Mouse (Mus musculus): Measurements from ENCODE around the gene Nol11.

- TF ChIP-seq GATA1 (IDR thresholded peaks at IDR 0.05; ENCODE audit: low read length) (no peak), TAL1 (IDR thresholded peaks at IDR 0.05; ENCODE audit: low read length) (no peak)
Observed at GRCm38 (mm10) chr11:107183777-107184176, 5.4 kb downstream of the Nol11 start.

All from erythroblast, embryonic 14.5 days (primary cell).